Mouse (Mus musculus) kidney, embryonic 14.5 days (tissue): Measurements from ENCODE around the gene Cdh13. TPM values are rescaled to one million over a fixed set of nuclear protein-coding genes. Genes with fewer than 3 reads are reported as not detected.

Experiments
- ATAC-seq: fragments of 200-750 bp; cut with Nextera tagmentation; 2 replicates; pipeline ENCODE4 v1.8.0; 2017; ENCODE audit warnings: moderate number of reproducible peaks, mild to moderate bottlenecking, moderate TSS enrichment, moderate library complexity; ENCODE audit not compliant: low FRiP score, low TSS enrichment
- H3K27ac ChIP-seq: fragments of 300-500 bp; sonication (generic); 2 replicates; pipeline ENCODE4 v1.5.1; 2014; ENCODE audit warnings: low read depth, mild to moderate bottlenecking, low read length, moderate library complexity, mixed read lengths
- H3K27me3 ChIP-seq: fragments of 300-500 bp; sonication (generic); 2 replicates; pipeline ENCODE4 v1.6.1; 2014; ENCODE audit warnings: mild to moderate bottlenecking, low read length; ENCODE audit not compliant: control insufficient read depth, insufficient read depth
- H3K36me3 ChIP-seq: fragments of 300-500 bp; sonication (generic); 2 replicates; pipeline ENCODE4 v1.6.1; 2014; ENCODE audit warnings: low read length, mixed read lengths; ENCODE audit not compliant: control insufficient read depth, insufficient read depth
- H3K4me1 ChIP-seq: fragments of 300-500 bp; sonication (generic); 2 replicates; pipeline ENCODE4 v1.6.1; 2014; ENCODE audit warnings: low read length, mixed read lengths; ENCODE audit not compliant: control insufficient read depth, insufficient read depth
- H3K4me2 ChIP-seq: fragments of 300-500 bp; sonication (generic); replicated peaks from 2 replicates; pipeline ENCODE4 v1.6.1; 2014; ENCODE audit warnings: low read depth, mild to moderate bottlenecking, low read length
- H3K4me3 ChIP-seq: fragments of 300-500 bp; sonication (generic); 2 replicates; pipeline ENCODE4 v1.5.1; 2014; ENCODE audit warnings: mild to moderate bottlenecking, low read length
- H3K9ac ChIP-seq: fragments of 300-500 bp; sonication (generic); 2 replicates; pipeline ENCODE4 v1.6.1; 2014; ENCODE audit warnings: low read depth, mild to moderate bottlenecking, low read length, moderate library complexity
- H3K9me3 ChIP-seq: fragments of 300-500 bp; sonication (generic); 2 replicates; pipeline ENCODE4 v1.6.1; 2016; ENCODE audit warnings: low read length; ENCODE audit not compliant: control insufficient read depth
- WGBS: fragments of 180-500 bp; shearing (Covaris S2); extraction: QIAGEN DNeasy Blood & Tissue Kit; methylation state at CpG from one replicate; pipeline ENCODE4 v1.1.7; 2014; 5-methylcytosine and 5-hydroxymethylcytosine counted together
- polyA plus RNA-seq: library from polyadenylated mRNA; unstranded; fragments of >200 nt; fragmentation: Nextera tagmentation; extraction: Ambion mirVana; gene quantifications from 2 replicates; pipeline ENCODE4 v1.2.1, GENCODE M21; 2014

Gene Cdh13
- polyA plus RNA-seq, 1 experiment from 2014 or later = 3.1 TPM

DNA sequence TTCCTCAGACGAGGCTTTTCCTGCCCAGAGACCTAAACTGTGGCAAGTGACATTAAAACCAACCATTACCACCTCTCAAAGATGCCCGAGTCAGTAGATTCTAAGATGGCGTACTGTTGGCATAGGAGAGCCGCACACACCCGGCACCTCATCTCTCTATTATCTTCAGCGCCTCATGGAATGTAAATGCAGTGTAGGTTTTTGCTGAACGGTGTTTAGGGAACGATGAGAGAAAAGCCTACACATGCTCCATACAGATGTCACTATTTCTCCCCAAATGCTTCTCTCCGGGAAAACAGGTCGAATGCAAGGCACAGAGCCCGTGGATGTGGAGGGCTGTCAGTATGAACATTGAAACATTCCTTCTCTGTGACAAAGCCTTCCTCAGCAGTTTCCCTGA is 737.9 kb downstream of the Cdh13 start:
- Histone ChIP-seq H3K9me3 (no peaks in the 10 kb centered on the region), H3K27ac (no peak overlapping the region), H3K4me3 (no peak overlapping the region), H3K4me1 (no peaks in the 10 kb centered on the region), H3K27me3 (no peaks in the 10 kb centered on the region), H3K9ac (no peak overlapping the region), H3K4me2 (no peak overlapping the region), H3K36me3 (no peaks in the 10 kb centered on the region)
- 85% methylated on average over 11 of the region's 11 CpGs for WGBS
- ATAC-seq = no peak

DNA sequence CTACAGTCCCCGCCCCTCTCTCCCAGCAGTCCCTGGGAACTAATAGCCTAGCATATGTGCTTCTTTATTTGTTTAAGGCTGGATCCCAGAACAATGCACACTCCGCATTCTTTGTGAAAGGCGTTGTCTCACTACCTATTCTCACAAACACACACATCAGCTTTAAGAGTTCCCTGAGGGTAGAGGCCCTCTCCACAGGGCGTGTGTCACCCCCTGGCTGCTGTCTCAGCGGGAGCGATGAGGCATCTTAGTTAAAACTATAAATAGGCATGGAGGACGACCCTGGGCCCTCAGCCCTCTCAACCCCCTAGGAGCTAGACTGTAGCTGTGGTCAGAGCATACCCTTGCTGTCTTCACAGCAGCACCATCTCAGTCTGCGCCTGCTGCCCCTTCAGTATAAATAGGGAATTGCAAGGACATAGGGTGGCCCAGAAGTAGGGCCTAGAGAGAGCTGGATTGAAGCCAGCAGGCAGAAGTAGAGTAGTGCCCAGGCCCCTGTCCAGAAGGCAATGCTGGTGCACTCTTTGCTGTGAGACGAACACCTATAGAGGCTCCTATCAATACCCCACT is 738.9 kb downstream of the Cdh13 start:
- no peaks in the 10 kb centered on the region for H3K9me3 ChIP-seq
- H3K4me3 ChIP-seq = no peak overlapping the region
- no peak for ATAC-seq
- H3K27me3 ChIP-seq = no peaks in the 10 kb centered on the region
- 76% methylated on average over 9 of the region's 9 CpGs for whole genome bisulfite sequencing
- H3K27ac ChIP-seq = no peak overlapping the region
- no peak overlapping the region for H3K9ac ChIP-seq
- H3K4me2 ChIP-seq = no peak overlapping the region
- H3K4me1 ChIP-seq = no peaks in the 10 kb centered on the region
- no peaks in the 10 kb centered on the region for H3K36me3 ChIP-seq

DNA sequence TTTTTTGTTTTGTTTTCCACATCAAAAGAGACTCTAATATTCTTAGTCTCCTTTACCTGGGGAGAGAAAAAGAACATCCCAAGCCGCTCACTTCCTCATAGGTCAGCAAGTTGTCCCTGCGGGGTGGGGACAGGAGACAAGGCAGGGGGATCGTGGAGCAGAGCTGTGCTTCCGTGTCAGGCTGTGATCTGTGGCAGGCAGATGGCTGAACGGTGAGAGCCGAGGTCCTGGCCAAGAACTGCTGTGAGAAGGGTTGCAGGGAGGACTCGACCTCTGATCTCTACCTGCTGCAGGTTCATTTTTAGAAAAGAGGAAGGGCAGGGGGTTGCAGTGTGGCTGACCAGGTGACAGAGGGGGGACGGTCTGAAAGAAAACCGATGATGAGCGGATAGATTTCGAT is 749.9 kb downstream of the Cdh13 start:
- Histone ChIP-seq H3K4me1 (no peaks in the 10 kb centered on the region), H3K36me3 (no peaks in the 10 kb centered on the region), H3K27ac (no peak overlapping the region), H3K9ac (no peak overlapping the region), H3K27me3 (no peaks in the 10 kb centered on the region), H3K9me3 (no peaks in the 10 kb centered on the region), H3K4me3 (no peak overlapping the region), H3K4me2 (no peak overlapping the region)
- no peak for ATAC-seq
- 69% methylated on average over 11 of the region's 11 CpGs for WGBS

GRCm38 (mm10) chr8:119034037-119034436 is 750.5 kb downstream of the Cdh13 start:
- H3K4me2 ChIP-seq = no peak overlapping the region
- H3K4me1 ChIP-seq = no peaks in the 10 kb centered on the region
- ATAC-seq = no peak
- H3K9me3 ChIP-seq = no peaks in the 10 kb centered on the region
- no peak overlapping the region for H3K4me3 ChIP-seq
- no peak overlapping the region for H3K27ac ChIP-seq
- no peaks in the 10 kb centered on the region for H3K27me3 ChIP-seq
- no peak overlapping the region for H3K9ac ChIP-seq
- H3K36me3 ChIP-seq = no peaks in the 10 kb centered on the region
- WGBS = 78% methylated on average over 3 of the region's 3 CpGs

GRCm38 (mm10) chr8:119035126-119035525 is 751.6 kb downstream of the Cdh13 start:
- no peak overlapping the region for H3K27ac ChIP-seq
- H3K9ac ChIP-seq = no peak overlapping the region
- H3K4me1 ChIP-seq = no peaks in the 10 kb centered on the region
- H3K9me3 ChIP-seq = no peaks in the 10 kb centered on the region; the same call in 1 of the 2 replicates
- no peaks in the 10 kb centered on the region for H3K36me3 ChIP-seq
- H3K27me3 ChIP-seq = no peaks in the 10 kb centered on the region
- 89% methylated on average over 7 of the region's 7 CpGs for WGBS
- no peak overlapping the region for H3K4me3 ChIP-seq
- no peak overlapping the region for H3K4me2 ChIP-seq
- ATAC-seq = no peak

- no peak for ATAC-seq
- 91% methylated on average over 11 of the region's 11 CpGs for WGBS
Measured at GRCm38 (mm10) chr8:119037571-119037970, 754.0 kb downstream of the Cdh13 start.

DNA sequence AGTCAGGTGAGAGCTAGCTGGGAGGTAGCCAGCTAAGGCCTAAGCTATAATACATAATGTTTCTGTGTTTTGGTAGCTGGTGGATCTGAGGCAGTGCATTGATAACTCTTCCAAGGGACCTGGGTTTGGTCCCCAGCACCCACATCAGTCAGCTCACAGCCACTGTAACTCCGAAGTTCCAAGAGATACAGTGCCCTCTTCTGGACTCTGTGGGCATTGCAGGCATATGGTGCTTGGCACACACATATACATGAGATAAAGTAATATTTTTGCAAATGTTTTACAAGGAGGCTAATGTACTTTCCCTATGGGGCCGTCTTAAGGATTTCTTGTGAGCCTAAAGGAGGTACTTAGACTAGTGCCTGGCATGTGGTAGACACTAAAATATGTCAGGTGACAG is 755.8 kb downstream of the Cdh13 start:
- WGBS = 82% methylated on average over 2 of the region's 2 CpGs
- Histone ChIP-seq H3K4me1 (no peaks in the 10 kb centered on the region), H3K36me3 (no peaks in the 10 kb centered on the region), H3K27ac (no peak overlapping the region), H3K27me3 (no peaks in the 10 kb centered on the region), H3K4me2 (no peak overlapping the region), H3K4me3 (no peak overlapping the region), H3K9ac (no peak overlapping the region), H3K9me3 (no peaks in the 10 kb centered on the region; the same call in 1 of the 2 replicates)
- no peak for ATAC-seq

More at GRCm38 (mm10) chr8:119037571-119037970, 754.0 kb downstream of the Cdh13 start:
- Histone ChIP-seq H3K27me3 (no peaks in the 10 kb centered on the region), H3K9me3 (no peaks in the 10 kb centered on the region; the same call in 1 of the 2 replicates), H3K36me3 (no peaks in the 10 kb centered on the region), H3K27ac (no peak overlapping the region), H3K4me3 (no peak overlapping the region), H3K4me1 (no peaks in the 10 kb centered on the region), H3K9ac (no peak overlapping the region), H3K4me2 (no peak overlapping the region)

GRCm38 (mm10) chr8:119057876-119058275 is 774.3 kb downstream of the Cdh13 start:
- Histone ChIP-seq H3K36me3 (no peaks in the 10 kb centered on the region), H3K27me3 (no peaks in the 10 kb centered on the region), H3K9me3 (no peaks in the 10 kb centered on the region), H3K4me3 (no peak overlapping the region), H3K27ac (no peak overlapping the region), H3K4me2 (no peak overlapping the region), H3K4me1 (no peaks in the 10 kb centered on the region), H3K9ac (no peak overlapping the region)
- ATAC-seq = no peak
- WGBS = 68% methylated on average over 5 of the region's 5 CpGs

DNA sequence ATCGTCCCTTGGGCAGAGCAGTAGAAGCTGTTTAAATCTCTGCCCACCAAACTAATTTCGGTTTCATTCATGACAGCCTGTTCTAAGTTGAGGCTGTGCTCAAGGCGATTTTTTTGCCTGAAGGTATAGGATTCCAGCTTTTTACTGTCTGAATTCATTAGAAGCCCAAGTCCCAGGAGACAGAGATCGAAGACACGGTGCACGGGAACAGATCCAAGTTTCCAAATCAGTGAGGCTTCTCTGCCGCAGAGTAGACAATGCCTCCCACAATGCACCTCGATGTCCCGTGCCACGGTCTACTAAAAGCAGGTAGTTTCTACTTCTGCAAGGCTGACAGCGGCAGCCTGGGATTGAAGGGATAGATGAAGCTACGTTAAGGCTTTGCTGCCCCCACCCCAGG is 778.1 kb downstream of the Cdh13 start:
- Histone ChIP-seq H3K27ac (no peak overlapping the region), H3K27me3 (no peaks in the 10 kb centered on the region), H3K4me1 (no peaks in the 10 kb centered on the region), H3K9me3 (no peaks in the 10 kb centered on the region), H3K36me3 (no peaks in the 10 kb centered on the region), H3K4me3 (no peak overlapping the region), H3K9ac (no peak overlapping the region), H3K4me2 (no peak overlapping the region)
- WGBS = 85% methylated on average over 12 of the region's 12 CpGs
- no peak for ATAC-seq
